ENCODE assay signal across 28 mouse cellular contexts in genomic region chr19:28914598-28914997, GRCm38 (mm10). TPM values are rescaled to one million over a fixed set of nuclear protein-coding genes. Genes with fewer than 3 reads are reported as not detected.
"Had no signal": no experiment of that assay in that cellular context is flagged by ENCODE, and none has a peak within 500 bp of the region (broad histone marks: within the 10 kb centered on the region; RNA-seq: fewer than 3 reads in every experiment).

No protein-coding gene starts in this region.

- H3K9ac ChIP-seq: heart, embryonic 13.5 days; heart, embryonic 15.5 days; hindbrain, embryonic 12.5 days; hindbrain, embryonic 14.5 days; intestine, embryonic 15.5 days; limb, embryonic 12.5 days; liver, embryonic 13.5 days had no signal

- DNase-seq: gastrocnemius, postnatal 14 days; gastrocnemius, postnatal 36 days; heart, adult 11 months; heart, adult 2 months; heart, postnatal 14 days; heart, postnatal 36 days; kidney, adult 18-20 months; kidney, adult 8-10 months; kidney, postnatal 10 days; kidney, postnatal 25 days; kidney, postnatal 4 days; liver; liver, embryonic 13.5 days had no signal

- H3K27me3 ChIP-seq: heart, embryonic 13.5 days; heart, embryonic 15.5 days; hindbrain, embryonic 12.5 days; intestine, embryonic 15.5 days; limb, embryonic 12.5 days; liver, embryonic 13.5 days had no signal

- ATAC-seq: hindbrain, embryonic 16.5 days; inflammation-experienced regulatory T-cells, adult 6 months; intestine, embryonic 15.5 days; intestine, postnatal 0 days had no signal

- H3K36me3 ChIP-seq: heart, embryonic 13.5 days; heart, embryonic 15.5 days; hindbrain, embryonic 10.5 days; hindbrain, embryonic 12.5 days; intestine, embryonic 15.5 days; limb, embryonic 10.5 days; limb, embryonic 12.5 days; liver, embryonic 13.5 days had no signal

- H3K9me3 ChIP-seq: heart, embryonic 13.5 days; heart, embryonic 15.5 days; hindbrain, embryonic 10.5 days; hindbrain, embryonic 12.5 days; intestine, embryonic 15.5 days; limb, embryonic 10.5 days; limb, embryonic 12.5 days; liver, embryonic 13.5 days had no signal

- H3K27ac ChIP-seq: heart, adult 2 months; heart, embryonic 13.5 days; heart, embryonic 15.5 days; hindbrain, embryonic 10.5 days; hindbrain, embryonic 12.5 days; hindbrain, embryonic 14.5 days; intestine, embryonic 15.5 days; layer of hippocampus, adult 2 months; left cerebral cortex, adult 2 months; limb, embryonic 10.5 days; limb, embryonic 12.5 days; liver, embryonic 13.5 days had no signal

- H3K4me1 ChIP-seq: heart, embryonic 15.5 days; intestine, embryonic 15.5 days; limb, embryonic 12.5 days; liver, embryonic 13.5 days had no signal

- H3K4me3 ChIP-seq: heart, adult 2 months; heart, embryonic 13.5 days; heart, embryonic 15.5 days; hindbrain, embryonic 10.5 days; hindbrain, embryonic 12.5 days; intestine, embryonic 15.5 days; layer of hippocampus, adult 2 months; left cerebral cortex, adult 2 months; limb, embryonic 10.5 days; limb, embryonic 12.5 days; liver, embryonic 13.5 days had no signal

- H3K4me2 ChIP-seq: heart, embryonic 11.5 days; heart, embryonic 13.5 days; heart, embryonic 15.5 days; hindbrain, embryonic 12.5 days; hindbrain, embryonic 14.5 days; intestine, embryonic 15.5 days; limb, embryonic 12.5 days; liver, embryonic 11.5 days; liver, embryonic 13.5 days had no signal

RNA-seq across cellular contexts. Expression of gene 4430402I18Rik, which starts 53.0 kb away (rescaled TPM):
- polyA plus RNA-seq: inflammation-experienced regulatory T-cells, adult 6 months; limb, embryonic 10.5 days had no signal
